Mouse (Mus musculus) cerebellum, adult 2 months (tissue): Measurements from ENCODE around the gene Bmyc.

Source experiments
- CTCF ChIP-seq: fragments of 200-500 bp; IDR thresholded peaks from 2 replicates; pipeline ENCODE4 v1.5.1; 2011; ENCODE audit warnings: low read depth, mild to moderate bottlenecking, control low read depth, low read length, moderate library complexity, borderline replicate concordance; ENCODE audit not compliant: insufficient read depth
- POLR2A ChIP-seq: fragments of 200-500 bp; IDR thresholded peaks from 2 replicates; pipeline ENCODE4 v1.6.1; 2011; ENCODE audit warnings: low read length, control low read depth, borderline replicate concordance; ENCODE audit not compliant: insufficient read depth

DNA sequence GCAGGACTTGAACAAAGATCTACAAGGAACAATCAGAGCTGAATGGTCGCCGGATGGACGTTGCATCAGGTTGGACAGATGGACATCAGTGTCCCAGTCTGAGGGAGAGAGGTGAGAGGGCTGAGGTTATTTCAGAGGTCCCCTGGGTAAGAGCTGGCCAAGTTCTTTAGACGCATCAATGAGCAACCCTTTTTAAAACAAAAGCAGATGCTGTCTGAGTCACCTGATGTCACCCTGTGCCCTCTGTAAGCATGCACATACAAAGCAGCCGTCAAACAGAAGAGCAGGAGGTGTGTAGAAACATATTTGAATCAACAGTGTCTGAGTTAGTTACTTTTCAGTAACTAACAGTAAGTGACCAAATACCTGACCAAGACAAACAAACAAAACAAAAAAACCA lies 42.4 kb upstream of the Bmyc start:
- no peak for TF ChIP-seq CTCF
- no peak for TF ChIP-seq POLR2A
